Mouse (Mus musculus) erythroblast, embryonic 14.5 days (primary cell): ENCODE results near the gene Ndst2. TPM values are rescaled to one million over a fixed set of nuclear protein-coding genes. Genes with fewer than 3 reads are reported as not detected.

Experiments used
- H3K27me3 ChIP-seq: 2 replicates; pipeline ENCODE4 v1.6.1; 2012; ENCODE audit warnings: inconsistent platforms; ENCODE audit not compliant: control insufficient read depth
- H3K36me3 ChIP-seq: 2 replicates; pipeline ENCODE4 v1.6.1; 2012; ENCODE audit warnings: mild to moderate bottlenecking, inconsistent platforms; ENCODE audit not compliant: control insufficient read depth
- H3K4me1 ChIP-seq: 2 replicates; pipeline ENCODE4 v1.6.1; 2012; ENCODE audit warnings: inconsistent platforms; ENCODE audit not compliant: control insufficient read depth
- H3K4me3 ChIP-seq: replicated peaks from 2 replicates; pipeline ENCODE3; 2012; ENCODE audit warnings: moderate library complexity, mild to moderate bottlenecking, inconsistent platforms
- H3K9me3 ChIP-seq: 2 replicates; pipeline ENCODE4 v1.6.1; 2012; ENCODE audit warnings: low read length, inconsistent platforms, mixed read lengths; ENCODE audit not compliant: control insufficient read depth
- GATA1 ChIP-seq: IDR thresholded peaks from 2 replicates; pipeline ENCODE4 v1.6.1; 2012; ENCODE audit warnings: low read length, inconsistent platforms, mixed read lengths
- TAL1 ChIP-seq: IDR thresholded peaks from 3 replicates; pipeline ENCODE4 v1.6.1; 2012; ENCODE audit warnings: low read length, inconsistent platforms, mixed read lengths
- polyA plus RNA-seq: library from polyadenylated mRNA; stranded (reverse); fragments of >175 nt; gene quantifications from 2 replicates; pipeline ENCODE4 v1.2.3, GENCODE M21; 2012

Ndst2 gene
- 0.80 and 1.5 TPM in 2 replicates for polyA plus RNA-seq

GRCm38 (mm10) chr14:20733952-20734774, at the start of gene Ndst2:
Gene Ndst2 (minus strand): TSS chr14:20734562.
- H3K4me3 ChIP-seq, result peak within 1 kb of the TSS; percentile 92
- peaks cover 78% of the 10 kb centered on the region for H3K4me1 ChIP-seq
- H3K27me3 ChIP-seq, result no peaks in the 10 kb centered on the region
- H3K9me3 ChIP-seq, result no peaks in the 10 kb centered on the region
- peaks cover 57% of the 10 kb centered on the region for H3K36me3 ChIP-seq
- no peak for TF ChIP-seq GATA1

GRCm38 (mm10) chr14:20783526-20783925, 49.2 kb upstream of the Ndst2 start:
- Histone ChIP-seq H3K36me3 (peaks cover 38% of the 10 kb centered on the region), H3K27me3 (no peaks in the 10 kb centered on the region), H3K9me3 (no peaks in the 10 kb centered on the region), H3K4me1 (peaks cover 8% of the 10 kb centered on the region; the same call in 1 of the 2 replicates), H3K4me3 (no peak overlapping the region)
- TF ChIP-seq GATA1 (no peak), TAL1 (no peak)

GRCm38 (mm10) chr14:20782860-20783259, 48.5 kb upstream of the Ndst2 start:
- H3K36me3 ChIP-seq, result peaks cover 40% of the 10 kb centered on the region
- TF ChIP-seq TAL1 (no peak), GATA1 (no peak)
- no peak overlapping the region for H3K4me3 ChIP-seq
- peaks cover 8% of the 10 kb centered on the region; the same call in 1 of the 2 replicates for H3K4me1 ChIP-seq
- no peaks in the 10 kb centered on the region for H3K9me3 ChIP-seq
- no peaks in the 10 kb centered on the region for H3K27me3 ChIP-seq

GRCm38 (mm10) chr14:20780217-20780616, 45.9 kb upstream of the Ndst2 start:
- H3K4me1 ChIP-seq, result no peaks in the 10 kb centered on the region; the same call in 1 of the 2 replicates
- H3K4me3 ChIP-seq, result no peak overlapping the region
- H3K9me3 ChIP-seq, result no peaks in the 10 kb centered on the region
- H3K27me3 ChIP-seq, result no peaks in the 10 kb centered on the region
- TF ChIP-seq TAL1 (no peak), GATA1 (no peak)
- peaks cover 33% of the 10 kb centered on the region for H3K36me3 ChIP-seq

- H3K27me3 ChIP-seq, result no peaks in the 10 kb centered on the region
- H3K4me1 ChIP-seq, result no peaks in the 10 kb centered on the region
- H3K36me3 ChIP-seq, result peaks cover 23% of the 10 kb centered on the region
- no peak overlapping the region for H3K4me3 ChIP-seq
- no peak for TF ChIP-seq GATA1
- TF ChIP-seq TAL1, result no peak
- H3K9me3 ChIP-seq, result no peaks in the 10 kb centered on the region
Measured at GRCm38 (mm10) chr14:20778496-20778895, 44.1 kb upstream of the Ndst2 start.

- Histone ChIP-seq H3K36me3 (peaks cover 16% of the 10 kb centered on the region), H3K4me3 (no peak overlapping the region), H3K4me1 (peaks cover 2% of the 10 kb centered on the region), H3K9me3 (no peaks in the 10 kb centered on the region), H3K27me3 (no peaks in the 10 kb centered on the region)
- TF ChIP-seq GATA1, result no peak
- no peak for TF ChIP-seq TAL1
Measured at GRCm38 (mm10) chr14:20775661-20776060, 41.3 kb upstream of the Ndst2 start.

- H3K36me3 ChIP-seq, result peaks cover 20% of the 10 kb centered on the region
- no peaks in the 10 kb centered on the region for H3K27me3 ChIP-seq
- peaks cover 2% of the 10 kb centered on the region for H3K4me1 ChIP-seq
Measured at GRCm38 (mm10) chr14:20773410-20773809, 39.0 kb upstream of the Ndst2 start.

GRCm38 (mm10) chr14:20772808-20773207, 38.4 kb upstream of the Ndst2 start:
- no peak for TF ChIP-seq TAL1
- no peak for TF ChIP-seq GATA1
- Histone ChIP-seq H3K4me3 (no peak overlapping the region), H3K9me3 (no peaks in the 10 kb centered on the region), H3K36me3 (peaks cover 18% of the 10 kb centered on the region), H3K4me1 (peaks cover 2% of the 10 kb centered on the region), H3K27me3 (no peaks in the 10 kb centered on the region)

More at GRCm38 (mm10) chr14:20773410-20773809, 39.0 kb upstream of the Ndst2 start:
- TF ChIP-seq GATA1 (no peak), TAL1 (no peak)
- Histone ChIP-seq H3K9me3 (no peaks in the 10 kb centered on the region), H3K4me3 (no peak overlapping the region)

- no peaks in the 10 kb centered on the region for H3K9me3 ChIP-seq
- peaks cover 2% of the 10 kb centered on the region for H3K4me1 ChIP-seq
- H3K36me3 ChIP-seq, result peaks cover 14% of the 10 kb centered on the region
- TF ChIP-seq TAL1, result no peak
- TF ChIP-seq GATA1, result no peak
- H3K27me3 ChIP-seq, result no peaks in the 10 kb centered on the region
- H3K4me3 ChIP-seq, result no peak overlapping the region
Measured at GRCm38 (mm10) chr14:20771941-20772340, 37.6 kb upstream of the Ndst2 start.
